Mouse (Mus musculus) E14TG2a.4 (cell line): ENCODE measurements at regions not wholly inside any gene's neighbourhood (a gene's known extent, or its start where the extent isn't known, plus 50 kb on each side); places are given as distances from the start of the nearest gene placed in this dataset.

Experiments used
- CTCF ChIP-seq: conservative IDR thresholded peaks from 2 replicates; pipeline ENCODE4 v1.5.1; 2014; ENCODE audit warnings: low read length
- NANOG ChIP-seq: IDR thresholded peaks from 2 replicates; pipeline ENCODE4 v1.6.1; 2014; ENCODE audit warnings: borderline replicate concordance, low read length, mixed read lengths
- POU5F1 ChIP-seq: IDR thresholded peaks from 2 replicates; pipeline ENCODE4 v1.6.1; 2014; ENCODE audit warnings: low read length, borderline replicate concordance

DNA sequence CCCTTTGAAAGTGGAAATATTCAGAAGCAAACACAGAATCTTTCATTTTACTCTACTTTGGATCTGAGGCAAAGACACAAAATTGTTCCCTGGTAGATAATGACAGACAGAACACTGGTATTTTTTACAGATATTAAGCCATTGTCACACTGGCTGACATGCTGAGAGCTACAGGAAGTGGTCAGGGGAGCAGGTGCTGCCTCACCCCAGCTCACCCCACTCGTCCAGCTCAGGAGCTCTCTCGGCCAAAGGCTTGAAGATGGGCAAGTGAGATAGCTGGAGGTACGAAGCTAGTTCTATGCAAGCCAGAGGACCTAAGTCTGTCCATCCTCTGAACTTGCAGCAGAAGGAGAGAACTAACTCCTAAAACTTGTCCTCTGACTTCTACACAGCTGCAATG, 105.6 kb upstream of the Gas2 start:
- TF ChIP-seq CTCF (no peak), NANOG (no peak), POU5F1 (no peak)
